Mouse (Mus musculus) kidney, adult 8-10 months (tissue): ENCODE results near the gene Crip1.

Experiments
- DNase-seq, 2 experiments: peaks; one replicate each; pipeline ENCODE4 v3.0.0; 2022

Gene Crip1

GRCm38 (mm10) chr12:113148381-113149035 is 2.4 kb downstream of the Crip1 start:
- DNase-seq, result peak in 1 of 2 experiments; percentile 12

GRCm38 (mm10) chr12:113149341-113149740 is 3.2 kb downstream of the Crip1 start:
- DNase-seq, result peak in 1 of 2 experiments; percentile 18

GRCm38 (mm10) chr12:113149896-113150295 is 3.8 kb downstream of the Crip1 start:
- DNase-seq, result no peak

GRCm38 (mm10) chr12:113150591-113150990 is 4.5 kb downstream of the Crip1 start:
- no peak for DNase-seq

- DNase-seq, result peak in 1 of 2 experiments; percentile 26
Measured at GRCm38 (mm10) chr12:113151046-113151445, 4.9 kb downstream of the Crip1 start.

GRCm38 (mm10) chr12:113151661-113152271 is 5.7 kb downstream of the Crip1 start:
- peak in 1 of 2 experiments; percentile 29 for DNase-seq

GRCm38 (mm10) chr12:113152272-113152661 is 6.2 kb downstream of the Crip1 start:
- DNase-seq, result no peak

GRCm38 (mm10) chr12:113152991-113153525 is 6.9 kb downstream of the Crip1 start:
- DNase-seq, result no peak

GRCm38 (mm10) chr12:113153971-113154370 is 7.9 kb downstream of the Crip1 start:
- no peak for DNase-seq

GRCm38 (mm10) chr12:113154747-113155075 is 8.6 kb downstream of the Crip1 start:
- DNase-seq, result no peak

GRCm38 (mm10) chr12:113155076-113155771 is 9.1 kb downstream of the Crip1 start:
- peak; percentile 64 to 67 for DNase-seq

- peak; percentile 99 for DNase-seq
Measured at GRCm38 (mm10) chr12:113155887-113156539, 9.9 kb downstream of the Crip1 start, which contains the start of gene Tedc1. TSS of gene Tedc1 (plus strand) at chr12:113156421.

GRCm38 (mm10) chr12:113156540-113156929 is 10.4 kb downstream of the Crip1 start:
- DNase-seq, result no peak

GRCm38 (mm10) chr12:113157002-113157401 is 10.9 kb downstream of the Crip1 start:
- DNase-seq, result no peak

GRCm38 (mm10) chr12:113157521-113157920 is 11.4 kb downstream of the Crip1 start:
- no peak for DNase-seq

- DNase-seq, result no peak
Measured at GRCm38 (mm10) chr12:113157971-113158370, 11.9 kb downstream of the Crip1 start.

GRCm38 (mm10) chr12:113163561-113164006 is 17.5 kb downstream of the Crip1 start:
- DNase-seq, result no peak

- no peak for DNase-seq
Measured at GRCm38 (mm10) chr12:113168031-113168536, 22.0 kb downstream of the Crip1 start.

GRCm38 (mm10) chr12:113176960-113177725 is 31.0 kb downstream of the Crip1 start:
- DNase-seq, result no peak

GRCm38 (mm10) chr12:113181020-113181419 is 34.9 kb downstream of the Crip1 start:
- no peak for DNase-seq

GRCm38 (mm10) chr12:113184945-113185344 is 38.8 kb downstream of the Crip1 start:
- no peak for DNase-seq
